Mouse (Mus musculus) limb, embryonic 13.5 days (tissue): ENCODE results near the gene Mchr1. TPM values are rescaled to one million over a fixed set of nuclear protein-coding genes. Genes with fewer than 3 reads are reported as not detected.

ENCODE experiments used
- ATAC-seq: fragments of 200-750 bp; cut with Nextera tagmentation; 2 replicates; pipeline ENCODE4 v1.8.0; 2017; ENCODE audit warnings: low read depth, moderate number of reproducible peaks, moderate TSS enrichment; ENCODE audit not compliant: low FRiP score
- H3K27ac ChIP-seq: fragments of 300-500 bp; sonication (generic); 2 replicates; pipeline ENCODE4 v1.5.1; 2015; ENCODE audit warnings: inconsistent platforms, mild to moderate bottlenecking, moderate library complexity
- H3K27me3 ChIP-seq: fragments of 300-500 bp; sonication (generic); 2 replicates; pipeline ENCODE4 v1.6.1; 2015; ENCODE audit warnings: mild to moderate bottlenecking, inconsistent platforms
- H3K36me3 ChIP-seq: fragments of 300-500 bp; sonication (generic); 2 replicates; pipeline ENCODE4 v1.6.1; 2015; ENCODE audit warnings: inconsistent platforms, mild to moderate bottlenecking, moderate library complexity
- H3K4me1 ChIP-seq: fragments of 300-500 bp; sonication (generic); 2 replicates; pipeline ENCODE4 v1.6.1; 2015; ENCODE audit warnings: inconsistent platforms
- H3K4me2 ChIP-seq: fragments of 300-500 bp; sonication (generic); replicated peaks from 2 replicates; pipeline ENCODE4 v1.6.1; 2015; ENCODE audit warnings: inconsistent platforms, mild to moderate bottlenecking, moderate library complexity
- H3K4me3 ChIP-seq: fragments of 300-500 bp; sonication (generic); 2 replicates; pipeline ENCODE4 v1.5.1; 2015; ENCODE audit warnings: moderate library complexity, mild to moderate bottlenecking, inconsistent platforms
- H3K9ac ChIP-seq: fragments of 300-500 bp; sonication (generic); 2 replicates; pipeline ENCODE4 v1.6.1; 2015; ENCODE audit warnings: mild to moderate bottlenecking, inconsistent platforms
- H3K9me3 ChIP-seq: fragments of 300-500 bp; sonication (generic); 2 replicates; pipeline ENCODE4 v1.6.1; 2016; ENCODE audit warnings: inconsistent platforms
- WGBS: fragments of 180-500 bp; shearing (Covaris S2); methylation state at CpG from one replicate; pipeline ENCODE4 v1.1.7; 2015; 5-methylcytosine and 5-hydroxymethylcytosine counted together
- polyA plus RNA-seq: library from polyadenylated mRNA; unstranded; fragments of >200 nt; fragmentation: Nextera tagmentation; extraction: Ambion mirVana; gene quantifications from 2 replicates; pipeline ENCODE4 v1.2.1, GENCODE M21; 2015

The Mchr1 gene
- polyA plus RNA-seq, 1 experiment from 2014 or later = 1.2 TPM

DNA sequence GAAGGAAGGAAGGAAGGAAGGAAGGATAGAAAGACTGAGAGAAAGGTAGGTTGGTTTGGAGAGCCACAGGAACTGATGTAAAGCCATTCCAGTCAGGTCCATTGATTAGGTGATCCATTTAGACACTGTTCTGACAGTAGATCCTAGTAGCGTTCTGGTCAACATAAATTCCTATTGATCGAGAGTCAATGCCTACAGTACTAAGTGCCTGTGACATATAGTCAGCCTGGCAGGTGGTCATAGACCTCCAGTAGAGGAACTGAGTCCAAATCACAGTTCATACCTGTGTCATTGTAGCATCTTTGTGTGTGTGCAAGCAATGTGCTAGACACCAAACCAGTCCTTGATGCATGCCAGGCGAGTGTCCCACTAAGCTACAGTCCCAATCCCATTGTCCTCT is 7.0 kb upstream of the Mchr1 start:
- no peak for ATAC-seq
- Histone ChIP-seq H3K9me3 (no peaks in the 10 kb centered on the region), H3K36me3 (no peaks in the 10 kb centered on the region), H3K27me3 (no peaks in the 10 kb centered on the region), H3K4me1 (no peaks in the 10 kb centered on the region), H3K9ac (no peak overlapping the region), H3K27ac (no peak overlapping the region), H3K4me2 (no peak overlapping the region), H3K4me3 (no peak overlapping the region)
- 91% methylated on average over 3 of the region's 3 CpGs for WGBS

GRCm38 (mm10) chr15:81229791-81230190 is 5.5 kb upstream of the Mchr1 start:
- Histone ChIP-seq H3K9me3 (no peaks in the 10 kb centered on the region), H3K4me3 (no peak overlapping the region)
- ATAC-seq = no peak

GRCm38 (mm10) chr15:81231325-81231724 is 4.0 kb upstream of the Mchr1 start:
- Histone ChIP-seq H3K27me3 (peaks cover 20% of the 10 kb centered on the region), H3K4me1 (peaks cover 16% of the 10 kb centered on the region), H3K9me3 (no peaks in the 10 kb centered on the region), H3K36me3 (no peaks in the 10 kb centered on the region), H3K27ac (no peak overlapping the region), H3K4me3 (no peak overlapping the region), H3K4me2 (no peak overlapping the region), H3K9ac (no peak overlapping the region)
- ATAC-seq = no peak
- 78% methylated on average over 7 of the region's 7 CpGs for WGBS

More at GRCm38 (mm10) chr15:81229791-81230190, 5.5 kb upstream of the Mchr1 start:
- 66% methylated on average over 3 of the region's 3 CpGs for WGBS
- Histone ChIP-seq H3K4me2 (no peak overlapping the region), H3K27me3 (peaks cover 5% of the 10 kb centered on the region), H3K27ac (no peak overlapping the region), H3K36me3 (no peaks in the 10 kb centered on the region), H3K9ac (no peak overlapping the region), H3K4me1 (peaks cover under 1% of the 10 kb centered on the region; the same call in 1 of the 2 replicates)

DNA sequence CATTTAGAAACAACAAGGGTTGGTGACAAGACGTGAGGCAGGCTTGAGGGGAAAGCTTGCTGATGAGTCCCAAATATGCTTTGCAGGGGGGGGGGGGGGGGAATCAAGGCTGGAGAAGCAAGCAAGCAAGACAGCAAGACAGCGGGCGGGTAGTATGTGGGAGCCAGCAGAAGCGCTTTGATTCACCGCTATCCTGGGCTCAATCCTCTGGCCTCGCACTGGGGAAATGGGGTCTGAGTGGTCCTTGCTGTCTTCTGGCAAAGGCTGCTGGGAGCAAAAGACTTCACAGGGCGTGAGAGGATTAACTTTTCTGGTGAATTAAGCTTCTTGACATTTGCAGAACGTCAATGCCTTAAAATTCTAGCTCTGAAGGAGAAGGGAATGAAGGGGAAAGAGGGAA is 763 bp downstream of the Mchr1 start:
- peaks cover 16% of the 10 kb centered on the region for H3K4me1 ChIP-seq
- H3K36me3 ChIP-seq = no peaks in the 10 kb centered on the region
- H3K4me3 ChIP-seq = peak overlapping the region; percentile 45
- peak overlapping the region; percentile 87 for H3K4me2 ChIP-seq
- no peak overlapping the region for H3K27ac ChIP-seq
- H3K27me3 ChIP-seq = peaks cover 44% of the 10 kb centered on the region
- ATAC-seq = no peak
- H3K9me3 ChIP-seq = no peaks in the 10 kb centered on the region
- WGBS = 8% methylated on average over 8 of the region's 8 CpGs
- H3K9ac ChIP-seq = peak overlapping the region; percentile 60

DNA sequence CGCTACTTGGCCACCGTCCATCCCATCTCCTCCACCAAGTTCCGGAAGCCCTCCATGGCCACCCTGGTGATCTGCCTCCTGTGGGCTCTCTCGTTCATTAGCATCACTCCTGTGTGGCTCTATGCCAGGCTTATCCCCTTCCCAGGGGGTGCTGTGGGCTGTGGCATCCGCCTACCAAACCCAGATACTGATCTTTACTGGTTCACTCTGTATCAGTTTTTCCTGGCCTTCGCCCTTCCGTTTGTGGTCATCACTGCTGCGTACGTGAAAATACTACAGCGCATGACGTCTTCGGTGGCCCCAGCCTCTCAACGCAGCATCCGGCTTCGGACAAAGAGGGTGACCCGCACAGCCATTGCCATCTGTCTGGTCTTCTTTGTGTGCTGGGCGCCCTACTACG is 2.2 kb downstream of the Mchr1 start:
- WGBS = 95% methylated on average over 18 of the region's 18 CpGs
- H3K9me3 ChIP-seq = no peaks in the 10 kb centered on the region
- H3K4me3 ChIP-seq = no peak overlapping the region
- H3K27me3 ChIP-seq = peaks cover 44% of the 10 kb centered on the region
- ATAC-seq = no peak
- H3K9ac ChIP-seq = no peak overlapping the region
- no peak overlapping the region for H3K4me2 ChIP-seq
- H3K36me3 ChIP-seq = no peaks in the 10 kb centered on the region
- H3K27ac ChIP-seq = no peak overlapping the region
- peaks cover 16% of the 10 kb centered on the region for H3K4me1 ChIP-seq

DNA sequence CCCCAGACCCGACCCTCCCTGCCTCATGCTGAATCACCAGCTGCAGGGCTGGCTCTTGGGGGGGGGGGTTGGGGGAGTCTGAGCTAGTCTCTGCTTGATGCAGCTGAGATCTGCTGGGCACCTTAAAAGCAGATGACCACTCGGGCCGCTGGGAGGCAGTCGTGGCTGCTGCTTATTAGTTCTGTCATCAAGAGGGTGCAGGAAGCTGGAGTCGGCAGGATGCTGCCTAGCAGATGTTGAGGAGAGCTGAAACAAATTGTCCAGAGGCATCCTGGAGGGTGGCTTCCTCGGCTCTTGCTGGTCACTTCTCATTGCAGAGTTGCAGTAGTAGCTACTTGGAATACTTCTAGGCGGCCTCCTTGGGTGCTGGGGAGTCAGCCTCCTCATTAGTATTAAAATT is 4.0 kb downstream of the Mchr1 start:
- Histone ChIP-seq H3K27me3 (peaks cover 44% of the 10 kb centered on the region), H3K36me3 (no peaks in the 10 kb centered on the region), H3K4me1 (peaks cover 16% of the 10 kb centered on the region), H3K27ac (no peak overlapping the region), H3K4me2 (no peak overlapping the region), H3K9ac (no peak overlapping the region), H3K4me3 (no peak overlapping the region), H3K9me3 (0 out of 2 replicates have a peak, but pooled peaks cover under 1% of the 10 kb centered on the region)
- WGBS = 16% methylated on average over 7 of the region's 7 CpGs
- no peak for ATAC-seq

- no peak overlapping the region for H3K27ac ChIP-seq
- no peaks in the 10 kb centered on the region for H3K36me3 ChIP-seq
- no peak overlapping the region for H3K9ac ChIP-seq
- peaks cover 39% of the 10 kb centered on the region for H3K27me3 ChIP-seq
- no peak overlapping the region for H3K4me3 ChIP-seq
- 77% methylated on average over 13 of the region's 13 CpGs for WGBS
- no peak overlapping the region for H3K4me2 ChIP-seq
- H3K9me3 ChIP-seq = peaks cover 5% of the 10 kb centered on the region
- ATAC-seq = no peak
- H3K4me1 ChIP-seq = peaks cover 14% of the 10 kb centered on the region
These were observed 4.6 kb downstream of the Mchr1 start for GRCm38 (mm10) chr15:81239794-81240343.

GRCm38 (mm10) chr15:81246890-81247289 is 11.6 kb downstream of the Mchr1 start:
- no peak overlapping the region for H3K27ac ChIP-seq
- WGBS = 84% methylated on average over 3 of the region's 3 CpGs
- peaks cover 13% of the 10 kb centered on the region for H3K4me1 ChIP-seq
- H3K9ac ChIP-seq = no peak overlapping the region
- H3K4me2 ChIP-seq = no peak overlapping the region
- no peak overlapping the region for H3K4me3 ChIP-seq
- no peaks in the 10 kb centered on the region for H3K36me3 ChIP-seq
- no peak for ATAC-seq
- H3K27me3 ChIP-seq = no peaks in the 10 kb centered on the region
- H3K9me3 ChIP-seq = peaks cover 5% of the 10 kb centered on the region

DNA sequence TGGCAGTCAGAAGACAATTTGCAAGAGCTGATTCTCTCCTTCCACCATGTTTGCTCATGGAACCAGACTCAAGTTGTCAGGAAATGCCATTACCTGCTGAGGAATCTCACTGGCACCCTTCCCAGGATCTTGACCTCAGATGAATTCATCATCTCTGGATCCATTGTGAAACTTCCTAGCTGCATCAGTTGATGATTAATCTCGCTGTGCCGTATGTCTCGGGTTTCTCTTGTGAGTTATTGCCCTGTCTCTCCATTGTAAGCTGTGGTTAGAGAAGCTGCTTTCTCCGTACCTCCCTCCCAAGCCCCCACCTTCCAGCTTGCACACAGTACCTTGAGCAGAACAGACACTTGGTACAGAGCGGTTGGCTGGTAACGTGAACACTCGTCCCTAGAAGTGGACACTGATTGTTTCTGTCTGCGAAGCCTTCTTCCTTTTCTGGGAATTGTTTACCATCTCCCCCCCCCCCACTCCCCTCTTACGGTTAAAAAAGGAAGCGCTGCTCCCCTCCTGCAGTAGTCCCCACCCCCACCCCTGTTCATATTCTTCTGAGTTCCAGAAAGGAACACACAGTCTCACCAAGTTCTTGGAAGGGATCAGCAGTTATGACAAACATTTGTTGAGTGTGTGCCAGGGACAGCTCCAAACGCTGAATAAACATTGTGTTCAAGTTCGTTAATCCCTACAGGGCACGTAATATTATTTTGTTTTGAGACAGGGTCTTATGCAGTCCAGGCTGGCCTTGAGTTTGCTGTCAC is 12.5 kb downstream of the Mchr1 start:
- no peak overlapping the region for H3K4me3 ChIP-seq
- H3K27me3 ChIP-seq = no peaks in the 10 kb centered on the region
- no peak overlapping the region for H3K9ac ChIP-seq
- no peak overlapping the region for H3K27ac ChIP-seq
- H3K9me3 ChIP-seq = peaks cover 5% of the 10 kb centered on the region
- no peak overlapping the region; the same call in 1 of the 2 replicates for H3K4me2 ChIP-seq
- no peak for ATAC-seq
- 46% methylated on average over 13 of the region's 13 CpGs for WGBS
- H3K4me1 ChIP-seq = peaks cover 13% of the 10 kb centered on the region
- no peaks in the 10 kb centered on the region for H3K36me3 ChIP-seq

DNA sequence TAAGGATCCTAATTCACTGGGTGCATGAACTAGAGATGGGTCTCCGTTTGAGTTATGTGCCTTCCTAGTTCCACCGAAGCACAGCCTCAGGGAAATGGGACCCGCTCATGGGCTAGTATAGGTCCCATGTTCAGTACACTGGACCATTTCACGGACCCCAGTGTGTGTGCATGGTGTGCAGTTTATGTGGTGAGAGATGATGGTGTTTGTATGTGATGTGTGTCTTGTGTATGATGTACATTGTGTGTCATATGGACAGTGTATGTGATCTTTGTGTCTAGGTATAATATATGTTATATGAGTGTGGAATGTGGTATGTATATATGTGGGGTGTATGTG is 13.0 kb downstream of the Mchr1 start:
- Histone ChIP-seq H3K4me3 (no peak overlapping the region), H3K36me3 (no peaks in the 10 kb centered on the region), H3K9me3 (peaks cover 5% of the 10 kb centered on the region), H3K27ac (no peak overlapping the region), H3K27me3 (no peaks in the 10 kb centered on the region), H3K4me1 (peaks cover 13% of the 10 kb centered on the region), H3K4me2 (no peak overlapping the region), H3K9ac (no peak overlapping the region)
- ATAC-seq = no peak
- WGBS = 90% methylated on average over 4 of the region's 4 CpGs

DNA sequence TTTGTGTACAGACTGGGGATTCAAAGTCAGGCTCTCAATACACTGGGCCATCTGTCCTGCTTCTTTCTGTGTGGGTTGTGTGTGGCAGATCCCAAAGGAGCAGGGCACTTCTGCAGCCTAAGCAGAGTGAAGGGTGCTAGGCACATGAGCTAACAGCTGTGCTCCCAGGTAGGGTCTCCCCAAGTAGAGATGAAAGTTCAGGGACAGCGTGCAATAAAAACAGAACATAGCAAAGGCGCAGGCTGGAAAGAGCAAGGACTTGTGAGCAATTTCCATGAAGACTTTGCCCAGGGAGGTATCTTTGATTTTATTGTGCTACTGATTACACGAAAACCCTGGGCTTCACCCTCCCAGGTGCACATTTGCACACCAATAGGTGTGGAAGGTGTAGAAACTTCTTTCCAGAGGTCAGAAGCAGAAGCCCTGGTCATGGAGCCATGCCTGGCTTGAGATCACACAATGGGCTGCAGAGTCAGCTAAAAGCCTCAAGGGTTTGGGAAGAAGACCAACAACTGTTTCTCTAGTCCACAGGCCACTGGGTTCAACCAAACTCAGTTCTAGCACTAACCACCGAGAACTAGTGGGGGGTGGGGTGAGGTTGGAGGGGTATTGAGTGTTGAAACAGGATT is 13.8 kb downstream of the Mchr1 start:
- no peaks in the 10 kb centered on the region for H3K36me3 ChIP-seq
- peaks cover 13% of the 10 kb centered on the region for H3K4me1 ChIP-seq
- no peak overlapping the region for H3K4me3 ChIP-seq
- WGBS = 83% methylated on average over 4 of the region's 4 CpGs
- H3K9ac ChIP-seq = no peak overlapping the region
- peaks cover 5% of the 10 kb centered on the region for H3K9me3 ChIP-seq
- H3K4me2 ChIP-seq = no peak overlapping the region
- H3K27ac ChIP-seq = no peak overlapping the region
- no peaks in the 10 kb centered on the region for H3K27me3 ChIP-seq
- ATAC-seq = no peak

DNA sequence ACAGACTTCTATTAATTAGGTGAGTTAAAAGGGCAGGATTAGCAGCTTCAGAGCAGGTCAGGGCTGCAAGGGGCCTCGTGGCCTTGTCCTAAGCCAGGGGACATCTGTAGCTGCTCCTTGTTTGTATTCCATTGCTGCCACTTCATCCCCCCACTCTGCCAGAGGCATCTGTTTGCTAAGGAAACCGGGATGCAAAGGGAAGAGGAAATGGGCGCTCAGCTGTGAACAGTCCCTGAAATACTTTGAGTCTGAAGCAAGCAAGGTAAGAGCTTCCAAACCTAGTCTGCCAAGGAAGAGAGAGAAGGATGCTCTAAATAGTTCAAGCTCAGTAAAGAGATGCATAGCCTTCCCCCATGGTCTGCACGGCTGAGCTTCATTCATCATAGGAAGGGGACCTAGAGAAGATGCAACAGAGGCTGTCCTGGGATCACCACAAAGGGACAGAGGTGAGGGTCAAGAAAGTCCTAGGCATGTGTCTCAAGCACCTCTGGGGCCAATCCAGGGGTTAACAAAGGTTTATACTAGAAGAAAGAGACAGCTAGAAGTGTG is 17.4 kb downstream of the Mchr1 start:
- no peaks in the 10 kb centered on the region for H3K36me3 ChIP-seq
- peaks cover 5% of the 10 kb centered on the region for H3K4me1 ChIP-seq
- H3K27ac ChIP-seq = no peak overlapping the region
- no peak overlapping the region for H3K9ac ChIP-seq
- no peak overlapping the region for H3K4me2 ChIP-seq
- ATAC-seq = no peak
- 53% methylated on average over 4 of the region's 4 CpGs for WGBS
- no peaks in the 10 kb centered on the region for H3K9me3 ChIP-seq
- no peak overlapping the region for H3K4me3 ChIP-seq
- H3K27me3 ChIP-seq = no peaks in the 10 kb centered on the region
